Mouse (Mus musculus) telencephalon, adult 2 months (tissue): ENCODE data around the gene Arsj.

Experiments used
- DNase-seq: peaks from one replicate; pipeline ENCODE4 v3.0.0-alpha.2; 2011; ENCODE audit warnings: low read depth, low spot score

Gene Arsj

GRCm38 (mm10) chr3:126400726-126401125 is 37.2 kb downstream of the Arsj start:
- DNase-seq = peak; percentile 65

- peak; percentile 46 for DNase-seq
These were observed 39.4 kb downstream of the Arsj start for GRCm38 (mm10) chr3:126402836-126403235.

GRCm38 (mm10) chr3:126404199-126404598 is 40.7 kb downstream of the Arsj start:
- DNase-seq = no peak

- DNase-seq = no peak
These were observed 67.1 kb downstream of the Arsj start for GRCm38 (mm10) chr3:126430524-126431064.

GRCm38 (mm10) chr3:126439331-126439730 is 75.8 kb downstream of the Arsj start:
- no peak for DNase-seq

GRCm38 (mm10) chr3:126449058-126449457 is 85.6 kb downstream of the Arsj start:
- no peak for DNase-seq

GRCm38 (mm10) chr3:126449515-126449914 is 86.0 kb downstream of the Arsj start:
- DNase-seq = no peak

GRCm38 (mm10) chr3:126455787-126456482 is 92.5 kb downstream of the Arsj start:
- DNase-seq = no peak

- DNase-seq = no peak
These were observed 99.8 kb downstream of the Arsj start for GRCm38 (mm10) chr3:126463119-126463815.

- no peak for DNase-seq
These were observed 100.8 kb downstream of the Arsj start for GRCm38 (mm10) chr3:126464262-126464661.
